Mouse (Mus musculus): Measurements from ENCODE around the gene Gm17374.
A peak's percentile ranks its signal among the peaks of the same experiment; 100 is the strongest.
"Not testable (repeated sequence)": the region's sequence is repeated elsewhere in the genome, so short reads cannot be mapped to it uniquely, and the experiment has no call there.

Gene Gm17374

DNA sequence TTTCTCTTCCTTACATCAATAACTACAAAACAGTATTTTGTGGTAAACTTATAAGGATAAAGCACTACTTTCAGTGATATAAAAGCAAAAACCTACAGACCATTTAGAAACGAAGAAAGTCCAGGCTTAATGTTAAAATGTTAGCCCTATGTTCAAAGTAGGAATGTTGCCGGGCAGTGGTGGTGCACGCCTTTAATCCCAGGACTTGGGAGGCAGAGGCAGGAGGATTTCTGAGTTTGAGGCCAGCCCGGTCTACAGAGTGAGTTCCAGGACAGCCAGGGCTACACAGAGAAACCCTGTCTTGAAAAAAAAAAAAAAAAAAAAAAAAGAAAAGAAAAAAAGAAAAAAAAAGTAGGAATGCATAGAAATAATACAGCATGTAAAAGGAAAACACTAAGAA, at the start of gene Gm17374:
Gene Gm17374, plus strand, starts transcription at position 301 of the 400 bp plus-strand sequence.
- not testable (repeated sequence) for DNase-seq (ENCODE audit: low spot score in 2 of 2)

DNA sequence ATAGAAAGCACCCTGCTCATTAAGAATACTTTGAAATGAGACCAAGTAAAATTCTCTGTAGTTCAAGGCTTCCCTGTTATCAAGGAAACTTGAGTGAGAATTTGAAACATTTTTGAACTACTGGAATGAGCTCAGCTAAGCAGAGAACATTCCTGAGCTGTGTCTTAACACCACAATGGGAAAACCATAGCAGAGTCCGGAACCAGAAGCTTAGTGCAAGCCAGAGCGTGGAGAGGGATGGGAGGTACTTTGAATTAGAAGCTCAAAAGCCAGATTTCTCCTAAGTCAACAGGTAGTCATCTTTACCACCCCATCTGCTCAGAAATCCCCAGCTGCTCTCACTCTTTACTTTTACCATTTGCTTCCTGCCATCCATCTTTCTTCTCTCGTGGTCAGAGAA, 46.9 kb upstream of the Gm17374 start:
- no peak for DNase-seq (ENCODE audit: low spot score in 2 of 2)

DNA sequence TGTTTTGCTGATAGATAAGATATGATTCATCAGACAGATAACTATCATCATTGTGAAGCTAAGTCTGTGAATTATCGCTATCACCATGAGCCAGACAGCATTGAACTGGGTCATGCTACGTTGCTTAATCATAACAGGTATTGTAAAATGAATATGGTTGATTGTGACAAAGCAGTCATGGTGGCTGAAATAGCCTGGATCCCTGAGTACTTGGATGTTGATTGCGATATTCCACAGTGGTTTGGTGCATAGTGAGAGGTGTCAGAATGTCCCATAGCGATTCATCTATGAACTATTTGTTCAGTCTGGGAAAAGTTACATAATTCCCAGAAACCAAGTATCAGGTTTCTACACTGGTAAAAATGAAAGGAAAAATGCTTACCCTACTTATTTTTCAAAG, 44.2 kb upstream of the Gm17374 start:
- DNase-seq (ENCODE audit: low spot score in 2 of 2): no peak

DNA sequence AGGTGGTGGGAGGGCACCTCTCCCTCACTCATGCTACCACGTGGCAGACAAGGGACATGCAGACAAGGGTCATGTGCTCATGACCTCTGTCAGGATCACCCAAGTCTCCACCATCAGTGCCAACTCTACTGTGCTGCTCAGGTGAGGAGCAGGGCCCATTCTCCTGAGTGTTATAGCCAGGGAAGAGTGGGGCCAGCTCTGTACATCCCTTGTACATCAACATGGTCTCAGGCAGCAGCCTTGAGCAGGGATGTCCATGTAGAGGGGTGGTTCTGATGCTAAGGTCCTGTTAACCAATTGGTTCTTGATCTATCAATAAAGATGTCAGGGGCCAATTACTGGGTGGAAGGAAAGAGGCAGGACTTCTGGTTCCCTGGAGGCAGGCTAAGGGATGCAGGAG, 42.9 kb upstream of the Gm17374 start:
- DNase-seq (ENCODE audit: low spot score in 2 of 2): no peak

DNA sequence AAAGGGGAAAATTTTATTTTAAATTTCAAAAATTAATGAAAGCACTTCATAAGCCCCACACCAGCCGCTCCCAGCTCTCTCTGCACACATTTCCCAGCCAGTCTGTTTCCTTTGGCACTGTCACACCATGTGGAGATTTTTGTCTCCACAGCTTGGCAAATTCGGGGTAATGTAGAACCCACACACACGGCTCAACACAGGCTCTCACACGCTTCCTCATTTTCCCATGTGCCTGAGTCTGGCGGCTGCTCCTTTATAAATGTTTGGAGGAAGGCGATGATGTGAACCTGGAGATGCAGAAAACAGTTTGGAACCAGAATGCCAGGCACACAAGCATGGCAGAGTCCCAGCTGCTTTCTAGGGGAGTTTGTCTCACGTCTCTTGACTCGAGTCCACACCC, 38.0 kb upstream of the Gm17374 start:
- no peak for DNase-seq (ENCODE audit: low spot score in 2 of 2)

DNA sequence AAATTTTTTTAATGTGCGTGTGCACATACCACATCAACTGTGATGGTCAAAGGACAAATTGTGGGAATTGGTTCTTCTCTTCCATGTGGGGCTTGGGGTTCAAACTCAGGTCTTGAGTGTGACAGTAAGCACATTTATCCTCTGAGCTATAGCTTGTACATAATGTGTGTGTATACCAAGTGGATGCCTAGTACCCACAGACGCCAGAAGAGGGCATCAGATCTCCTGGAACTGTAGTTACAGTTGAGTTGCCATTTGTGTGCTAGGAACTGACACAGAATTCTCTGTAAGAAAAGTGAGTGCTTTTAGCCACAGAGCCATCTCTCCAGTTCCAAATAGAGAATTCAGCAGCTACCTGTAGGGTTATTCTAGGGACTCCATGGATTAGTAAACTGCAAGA, 26.3 kb upstream of the Gm17374 start:
- no peak for DNase-seq (ENCODE audit: low spot score in 2 of 2)

DNA sequence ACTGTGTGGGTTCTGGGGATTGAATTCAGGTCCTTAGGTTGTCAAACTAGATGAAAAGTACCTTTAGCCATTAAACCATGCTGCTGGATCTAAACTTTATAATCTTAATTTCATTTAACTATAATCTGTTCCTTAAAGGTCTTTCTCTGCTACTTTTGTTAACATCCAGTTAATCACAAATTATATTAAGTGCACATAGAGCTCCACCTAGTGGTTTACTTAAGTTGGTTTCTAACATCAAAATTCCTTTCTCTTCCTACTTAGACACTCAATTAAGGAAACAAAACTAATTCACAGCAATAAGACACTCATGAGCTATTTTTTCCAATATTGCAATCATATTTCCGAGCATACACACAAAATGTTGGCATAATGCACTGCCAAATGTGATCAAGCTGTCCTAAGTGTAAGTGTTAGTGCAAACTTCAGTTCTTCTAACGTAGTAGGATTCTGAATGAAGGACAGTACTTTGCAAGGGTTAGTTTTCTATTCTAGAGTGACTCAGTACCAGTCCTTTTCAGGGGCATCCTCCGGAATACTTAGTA, 7.4 kb downstream of the Gm17374 start:
- DNase-seq (ENCODE audit: low spot score in 2 of 2): no peak

DNA sequence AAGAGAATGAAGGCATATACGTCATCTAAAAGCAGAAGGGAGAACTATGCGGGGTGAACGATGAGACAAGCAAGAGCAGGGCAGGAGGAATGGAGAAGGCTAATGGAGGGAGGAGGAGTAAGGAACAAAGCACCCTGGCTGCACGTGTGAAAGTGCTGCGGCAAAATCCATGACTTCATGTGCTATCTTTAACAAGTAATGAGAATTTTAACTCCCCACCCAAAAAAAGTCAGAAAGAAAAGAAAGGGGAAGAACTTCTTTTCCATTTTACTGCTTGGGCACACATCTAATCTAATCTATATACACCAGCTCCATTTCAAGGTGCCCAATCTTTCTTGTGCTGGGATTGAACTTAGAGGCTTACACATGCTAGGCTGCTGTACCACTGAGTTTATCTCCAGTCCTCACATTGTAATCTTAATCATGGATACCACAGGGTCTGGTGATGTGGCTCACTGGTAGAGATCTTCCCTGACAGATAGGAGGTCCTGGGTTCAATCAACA, 11.6 kb downstream of the Gm17374 start:
- DNase-seq (ENCODE audit: low spot score in 2 of 2): no peak

DNA sequence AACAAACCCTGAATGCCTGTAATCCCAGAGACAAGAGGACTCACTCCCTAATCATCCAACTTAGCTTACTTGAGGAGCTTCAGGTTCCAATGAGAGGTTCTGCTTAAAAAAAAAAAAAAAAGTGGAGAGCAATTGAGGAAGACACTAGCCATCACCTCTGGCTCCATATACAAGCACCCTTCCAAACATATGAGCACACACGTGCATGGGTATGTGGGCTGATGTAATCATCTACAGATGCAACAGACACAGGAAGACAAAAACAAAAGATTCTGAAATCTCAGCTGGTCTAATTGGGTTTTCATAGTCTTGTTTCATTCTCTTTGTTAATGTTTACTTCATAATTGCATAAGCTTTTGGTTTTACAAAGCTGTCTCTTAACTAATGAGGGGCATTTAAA, 17.2 kb downstream of the Gm17374 start:
- DNase-seq (ENCODE audit: low spot score in 2 of 2): no peak

DNA sequence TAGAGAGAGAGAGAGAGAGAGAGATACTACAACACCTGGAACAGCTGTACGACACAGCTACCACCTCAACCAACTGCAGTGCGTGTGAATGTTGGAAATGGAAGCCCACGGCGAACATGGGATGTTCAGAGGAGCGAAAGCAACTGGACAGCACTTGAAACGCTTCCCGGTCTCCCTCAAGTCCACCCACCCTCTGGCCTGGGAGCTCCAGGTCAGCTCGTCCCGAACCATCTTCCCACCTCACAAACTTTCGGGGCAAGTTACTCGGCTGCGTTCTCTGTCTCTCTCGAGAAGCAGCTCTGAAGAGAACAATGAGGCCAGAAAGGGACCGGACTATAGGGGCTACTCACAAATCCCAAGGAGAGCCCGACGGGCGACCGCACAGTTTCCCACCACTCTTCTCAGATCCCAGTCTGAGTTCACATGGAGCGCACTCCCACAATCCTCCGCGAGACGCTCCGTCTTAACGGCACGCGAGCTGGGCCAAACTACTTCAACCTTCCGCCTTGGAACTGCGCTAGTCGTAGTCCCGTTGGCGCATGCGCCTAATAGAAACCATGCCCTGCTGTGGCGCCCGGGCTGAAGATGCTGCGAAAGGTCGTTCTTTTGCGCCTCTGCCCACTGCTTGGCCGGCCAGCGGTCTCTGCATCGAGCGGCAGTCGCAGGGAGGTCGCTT, 18.4 kb downstream of the Gm17374 start, which contains the start of the genes Esf1 and Ndufaf5:
Gene Esf1, minus strand, starts transcription at position 438 of the 676 bp plus-strand sequence.
Gene Ndufaf5, plus strand, starts transcription at position 523 of the 676 bp plus-strand sequence.
- peak; percentile 93 to 97 for DNase-seq (ENCODE audit: low spot score in 2 of 2)

DNA sequence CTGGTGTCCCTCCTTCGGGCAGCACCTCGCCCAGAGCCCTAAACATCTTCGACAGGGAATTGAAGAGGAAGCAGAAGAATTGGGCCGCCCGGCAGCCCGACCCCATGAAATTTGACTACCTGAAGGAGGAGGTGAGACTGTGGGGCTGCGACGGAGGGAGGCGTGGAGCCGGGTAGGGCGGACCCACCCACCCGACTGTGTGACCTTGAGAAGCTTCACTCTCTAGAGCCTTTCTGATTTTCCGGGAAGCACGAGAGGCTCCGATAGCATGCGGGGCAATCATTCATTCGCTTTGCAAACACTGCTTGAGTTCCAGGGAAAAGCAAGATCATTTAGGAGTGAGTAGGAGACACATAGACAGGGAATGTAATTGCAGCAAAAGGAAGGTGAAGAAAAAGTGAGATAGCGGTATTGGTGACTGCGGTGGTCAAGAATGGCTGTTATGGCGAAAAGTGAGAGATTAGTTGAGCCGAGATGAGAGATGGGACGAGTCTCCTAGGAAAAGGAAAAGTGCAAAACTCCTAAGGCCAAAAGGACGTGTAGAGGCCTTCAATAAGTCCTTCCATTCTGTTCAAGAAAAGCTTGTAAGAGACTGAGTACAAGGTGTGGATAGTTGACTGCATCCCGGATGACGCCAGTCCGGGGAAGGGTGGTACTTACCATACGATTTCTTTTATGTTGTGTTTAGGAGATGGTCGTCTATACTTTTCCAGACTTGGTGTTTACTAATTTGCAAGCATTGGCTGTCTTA, 19.1 kb downstream of the Gm17374 start:
- DNase-seq (ENCODE audit: low spot score in 2 of 2): no peak

DNA sequence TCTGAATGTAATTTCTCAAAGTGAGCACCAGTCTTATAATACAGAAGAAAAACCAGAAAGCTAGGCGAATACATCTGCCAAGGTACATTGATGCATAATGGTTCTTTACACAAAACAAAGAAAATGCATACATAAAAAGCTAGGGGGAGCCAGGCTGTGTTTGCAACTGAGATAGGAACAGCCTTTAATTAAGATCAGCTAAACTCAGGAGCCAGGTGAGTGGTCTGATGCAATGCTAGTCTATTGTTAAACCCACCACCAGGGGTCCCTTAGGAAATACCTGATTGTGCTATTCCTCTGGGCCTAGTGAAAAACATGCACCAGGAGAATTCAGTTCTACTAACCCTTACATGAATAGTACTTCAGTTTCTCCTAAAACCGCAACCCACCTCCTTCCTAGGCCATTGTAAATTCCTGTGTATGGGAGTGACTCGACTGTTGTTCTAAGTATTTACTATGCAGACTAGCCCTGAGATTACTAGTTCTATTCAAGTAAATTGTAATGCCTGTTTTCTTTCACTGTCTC, 33.9 kb downstream of the Gm17374 start:
- not testable (repeated sequence) for DNase-seq (ENCODE audit: low spot score in 2 of 2)

DNA sequence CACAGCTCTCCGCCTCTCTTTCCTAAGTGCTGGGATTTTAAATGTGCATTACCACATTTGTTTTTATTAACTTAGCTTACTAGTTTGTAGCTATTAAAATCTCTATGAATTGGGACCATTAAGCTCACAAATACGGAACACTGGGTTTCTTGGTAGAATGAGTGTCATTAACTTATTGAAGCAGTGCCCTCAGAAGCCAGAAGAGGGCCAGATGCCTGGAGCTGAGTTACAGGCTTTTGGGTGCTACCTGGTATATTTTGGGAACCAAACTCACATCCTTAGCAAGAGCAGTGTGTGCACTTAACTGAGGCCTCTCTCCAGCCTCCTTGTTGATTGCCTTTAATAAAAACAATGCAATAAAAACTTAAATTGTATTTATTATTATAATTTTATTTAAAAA, 48.9 kb downstream of the Gm17374 start:
- DNase-seq (ENCODE audit: low spot score in 2 of 2): no peak

DNA sequence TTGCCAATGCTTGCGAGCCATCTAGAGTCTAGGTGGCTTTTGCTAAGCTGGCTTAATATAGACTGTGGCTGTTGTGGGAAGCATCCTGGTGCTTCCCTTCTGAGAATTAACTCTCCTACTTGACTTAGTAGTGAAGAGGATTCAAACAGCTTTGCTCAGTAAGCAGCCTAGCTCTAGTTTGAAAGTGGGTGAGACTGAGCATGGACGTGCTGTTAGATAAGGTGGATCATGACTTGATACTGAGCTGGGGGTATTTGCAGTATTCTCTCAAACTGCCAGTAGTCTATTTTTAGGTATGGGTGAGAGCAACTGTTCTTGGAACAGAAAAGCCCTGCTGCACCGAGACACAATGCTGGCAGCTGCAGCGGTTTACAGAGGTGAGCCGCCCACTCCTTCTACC, 50.7 kb downstream of the Gm17374 start:
- no peak for DNase-seq (ENCODE audit: low spot score in 2 of 2)
